Mouse (Mus musculus) heart, adult 9 months (tissue): ENCODE data around the gene Hexb.

Experiments used
- DNase-seq, 2 experiments: peaks; one replicate each; pipeline ENCODE4 v3.0.0; 2022; ENCODE audit warnings: low spot score in 2 of 2

Hexb gene

GRCm38 (mm10) chr13:97197932-97198562 lies at the start of gene Hexb:
TSS of gene Hexb (minus strand) at chr13:97198357.
- peak; percentile 96 to 97 for DNase-seq

- DNase-seq: no peak
These were observed 49.6 kb upstream of the Hexb start for GRCm38 (mm10) chr13:97247754-97248153.

DNA sequence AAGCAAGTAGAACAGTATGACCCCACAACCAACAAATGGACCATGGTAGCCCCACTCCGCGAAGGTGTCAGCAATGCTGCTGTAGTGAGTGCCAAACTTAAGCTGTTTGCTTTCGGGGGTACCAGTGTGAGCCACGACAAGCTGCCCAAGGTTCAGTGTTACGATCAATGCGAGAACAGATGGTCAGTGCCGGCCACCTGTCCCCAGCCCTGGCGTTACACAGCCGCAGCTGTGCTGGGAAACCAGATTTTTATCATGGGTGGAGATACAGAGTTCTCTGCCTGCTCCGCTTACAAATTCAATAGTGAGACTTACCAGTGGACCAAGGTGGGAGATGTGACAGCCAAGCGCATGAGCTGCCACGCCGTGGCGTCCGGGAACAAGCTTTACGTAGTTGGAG lies 48.1 kb upstream of the Hexb start:
- DNase-seq: no peak

- DNase-seq: no peak
These were observed 47.0 kb upstream of the Hexb start for GRCm38 (mm10) chr13:97245157-97245556.

DNA sequence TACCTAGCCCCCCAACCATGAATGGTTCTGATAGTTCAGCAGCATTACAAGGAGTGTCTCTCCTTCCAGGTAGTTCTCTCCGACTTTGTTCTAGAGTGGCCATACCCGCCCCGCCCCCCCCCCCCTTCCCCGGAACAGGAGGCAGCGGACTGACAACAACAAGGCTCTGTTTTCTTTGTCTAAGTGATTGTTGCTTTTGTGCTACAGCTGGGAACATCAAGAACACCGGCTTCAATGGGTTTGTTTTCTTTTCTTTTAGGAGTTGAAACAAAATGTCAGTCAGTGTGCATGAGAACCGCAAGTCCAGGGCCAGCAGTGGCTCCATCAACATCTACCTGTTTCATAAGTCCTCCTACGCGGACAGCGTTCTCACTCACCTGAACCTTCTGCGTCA lies 46.6 kb upstream of the Hexb start:
- no peak for DNase-seq

DNA sequence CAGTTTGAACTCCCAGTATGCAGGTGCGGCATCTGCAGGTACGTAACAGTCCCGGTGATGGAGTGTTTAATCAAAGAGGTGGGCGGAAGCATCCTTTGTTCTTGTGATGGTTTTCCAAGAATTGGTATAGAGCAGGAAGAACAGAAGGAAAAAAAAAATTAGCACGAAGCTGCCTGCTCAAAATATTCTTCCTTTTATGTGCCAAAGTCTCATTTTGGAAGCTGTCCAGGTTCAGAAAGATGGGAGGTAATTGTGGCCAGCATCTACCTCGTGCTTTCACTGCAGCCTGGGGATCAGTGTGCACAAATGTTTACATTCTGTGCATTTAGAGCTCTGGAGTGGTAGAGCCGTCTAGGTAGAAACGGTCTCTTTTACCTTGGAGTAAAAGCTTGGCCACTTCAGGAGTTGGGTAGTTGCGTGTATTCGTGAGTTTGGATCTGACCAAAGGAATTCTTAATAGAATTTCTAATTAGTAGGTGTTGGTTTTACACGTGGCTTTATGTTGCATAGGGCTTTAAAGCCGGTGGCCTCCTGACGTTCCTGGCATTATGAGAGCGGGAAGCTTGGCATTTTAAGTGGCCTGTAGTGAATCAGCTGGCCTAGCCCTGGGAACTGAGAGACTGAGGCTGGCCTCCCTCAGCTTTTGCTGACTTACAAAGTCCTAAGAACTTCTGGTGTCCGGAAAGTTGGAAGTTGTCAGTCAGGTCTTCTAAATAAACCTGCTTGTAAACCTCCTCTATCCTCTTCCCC lies 46.0 kb upstream of the Hexb start:
- no peak for DNase-seq

- peak in 1 of 2 experiments; percentile 28 for DNase-seq
These were observed 44.6 kb upstream of the Hexb start for GRCm38 (mm10) chr13:97242716-97243115.

- peak in 1 of 2 experiments; percentile 25 for DNase-seq
These were observed 43.7 kb upstream of the Hexb start for GRCm38 (mm10) chr13:97241787-97242280.

DNA sequence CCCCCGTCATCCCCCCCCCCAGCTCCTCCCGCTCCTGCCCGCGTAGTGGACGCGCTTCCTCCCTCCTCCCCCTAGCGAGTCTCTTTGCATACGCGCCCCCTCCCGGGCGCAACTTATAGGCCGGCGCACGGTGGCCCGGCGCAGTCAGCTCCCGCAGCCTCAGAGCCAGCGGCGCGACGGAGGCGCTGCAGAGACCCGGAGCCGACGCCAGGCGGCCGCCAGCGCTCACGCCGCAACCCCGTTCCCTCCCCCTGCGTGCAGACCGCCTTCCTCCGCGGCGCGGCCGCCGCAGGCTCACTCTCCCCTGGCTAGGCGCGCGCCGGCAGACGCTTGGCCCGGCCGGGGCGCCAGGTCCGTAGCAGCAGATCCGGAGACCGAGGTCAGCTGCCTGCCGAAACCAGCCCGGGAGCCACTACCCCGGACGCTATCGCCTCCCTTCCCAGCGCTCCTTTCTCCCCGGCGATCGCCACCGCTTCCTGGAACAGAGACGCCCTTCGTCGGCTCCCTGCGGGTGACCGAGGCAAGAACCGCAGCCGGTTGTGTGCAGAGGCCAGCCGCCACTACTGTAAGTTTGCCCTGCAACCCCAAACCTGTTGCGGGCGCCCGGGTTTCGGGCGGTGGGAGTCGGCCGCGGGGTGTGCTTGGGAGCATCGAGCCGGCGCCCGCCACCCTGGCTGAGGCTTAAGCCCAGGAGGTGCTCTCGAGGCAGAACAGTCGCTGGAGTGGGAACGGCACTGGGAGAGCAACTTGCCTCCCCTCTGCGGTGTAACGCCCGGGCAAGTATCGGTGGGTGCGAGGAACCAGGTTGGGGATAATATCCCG lies 43.0 kb upstream of the Hexb start, which contains the start of gene Enc1:
TSS of gene Enc1 (plus strand) at position 141 of the 822 bp plus-strand sequence.
- DNase-seq: peak; percentile 91 to 92

DNA sequence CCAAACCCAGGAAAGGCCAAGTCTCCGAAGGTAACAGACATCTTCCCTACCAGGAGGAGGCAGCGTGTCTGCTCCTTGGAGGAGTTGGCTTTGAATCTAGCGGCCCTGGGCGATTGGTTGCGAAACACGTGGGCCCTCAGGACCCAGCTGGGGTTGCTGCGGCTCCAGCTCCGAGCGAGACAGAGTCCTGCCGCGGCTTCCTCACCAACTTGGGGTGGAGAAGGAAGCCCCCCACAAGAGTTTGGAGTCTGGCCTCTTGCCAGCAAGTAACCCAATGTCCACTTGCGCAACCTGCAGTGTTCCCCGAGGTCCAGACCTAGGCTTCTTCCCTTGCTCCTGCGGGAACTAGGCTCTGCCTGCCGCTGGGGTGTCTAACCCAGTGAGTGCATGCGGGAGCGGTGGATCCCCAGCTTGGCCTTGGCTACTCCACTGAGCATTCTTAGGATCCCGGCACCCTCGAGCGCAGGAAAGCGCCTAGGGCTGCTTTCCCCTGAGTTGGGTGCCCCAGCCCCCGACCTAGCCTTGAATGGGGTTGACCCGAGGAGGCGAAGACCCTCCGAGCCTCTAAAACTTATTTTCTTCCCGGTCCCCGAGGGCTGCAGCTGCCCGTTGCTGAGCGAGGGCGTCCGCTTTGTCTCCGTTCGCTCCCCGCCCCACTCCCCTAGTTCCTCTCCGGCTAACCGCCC lies 42.3 kb upstream of the Hexb start:
- DNase-seq: peak; percentile 83 to 86

- DNase-seq: peak; percentile 68 to 69
These were observed 41.4 kb upstream of the Hexb start for GRCm38 (mm10) chr13:97239343-97240180.

DNA sequence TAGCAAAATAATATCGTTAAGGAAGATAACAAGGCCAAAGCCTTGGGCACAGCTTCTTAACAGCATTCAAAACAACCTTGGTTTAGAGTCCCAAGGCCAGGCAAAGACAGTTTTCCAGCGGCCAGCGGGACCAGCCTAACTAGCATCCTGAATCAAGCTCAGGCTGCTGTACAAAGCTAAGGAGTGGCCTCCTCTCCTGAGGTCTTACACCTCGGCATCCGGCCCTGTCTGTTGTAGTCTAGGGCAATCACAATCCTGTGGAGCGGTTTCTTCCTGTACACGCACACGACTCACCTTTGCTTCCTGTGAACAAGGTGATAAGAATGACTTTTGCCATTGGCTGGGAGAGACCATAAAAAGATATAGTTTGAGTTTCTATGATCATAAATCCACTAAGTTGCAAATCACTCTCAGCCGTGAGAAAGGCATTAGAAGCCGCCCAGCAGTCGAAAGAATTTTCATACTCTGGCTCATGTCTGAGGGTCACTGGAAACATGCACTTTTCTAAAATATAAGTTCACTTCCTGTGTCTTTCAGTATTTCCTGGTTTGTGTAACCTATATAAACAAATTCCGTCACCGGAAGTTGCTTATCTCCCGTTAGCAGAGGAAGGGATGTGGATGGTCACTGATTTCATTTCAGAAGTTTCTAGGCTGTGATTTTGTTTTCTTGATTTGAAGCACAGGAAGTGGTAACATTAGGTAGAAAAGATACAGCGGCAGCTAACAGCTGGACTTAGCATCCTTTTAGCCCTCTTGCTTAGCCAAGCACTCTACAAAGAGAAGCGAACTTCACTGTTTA lies 40.2 kb upstream of the Hexb start:
- DNase-seq: no peak

GRCm38 (mm10) chr13:97237700-97238099 lies 39.5 kb upstream of the Hexb start:
- DNase-seq: no peak

DNA sequence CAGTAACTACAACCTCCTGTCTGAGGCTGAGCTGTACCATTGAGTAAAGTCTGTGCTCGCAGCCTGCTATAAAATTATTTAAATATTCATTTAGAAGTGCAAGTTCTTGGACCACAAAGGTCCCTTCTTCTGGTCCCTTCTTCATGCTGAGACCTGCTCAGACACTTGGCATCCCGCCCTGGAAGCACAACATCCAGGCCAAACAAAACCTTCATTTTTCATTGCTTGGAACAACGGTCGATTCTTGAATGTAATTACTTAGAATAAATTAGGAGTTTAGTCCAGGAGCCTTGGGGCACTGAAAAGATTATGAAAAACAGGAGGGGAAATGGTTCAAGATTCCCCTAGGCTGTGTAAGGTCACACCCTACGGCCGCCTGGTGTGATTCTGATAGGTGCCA lies 37.8 kb upstream of the Hexb start:
- no peak for DNase-seq

- peak; percentile 69 to 77 for DNase-seq
These were observed 36.7 kb upstream of the Hexb start for GRCm38 (mm10) chr13:97234785-97235417.

DNA sequence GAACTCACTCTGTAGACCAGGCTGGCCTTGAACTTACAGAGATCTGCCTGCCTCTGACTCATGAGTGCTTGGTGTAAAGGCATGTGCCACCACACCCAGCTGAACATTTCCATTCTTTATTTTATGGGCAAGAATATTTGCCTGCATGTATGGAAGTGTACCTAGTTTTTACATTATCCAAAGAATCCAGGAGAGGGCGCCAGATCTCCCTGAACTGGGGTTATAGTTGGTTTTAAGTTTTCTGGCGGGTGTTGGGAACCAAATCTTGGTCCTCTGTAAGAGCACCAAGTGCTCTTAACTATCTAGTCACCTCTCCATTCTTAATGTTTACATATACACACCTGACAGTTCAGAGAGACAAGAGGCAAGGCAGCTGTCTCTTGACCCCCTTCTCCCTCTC lies 34.9 kb upstream of the Hexb start:
- DNase-seq: no peak

DNA sequence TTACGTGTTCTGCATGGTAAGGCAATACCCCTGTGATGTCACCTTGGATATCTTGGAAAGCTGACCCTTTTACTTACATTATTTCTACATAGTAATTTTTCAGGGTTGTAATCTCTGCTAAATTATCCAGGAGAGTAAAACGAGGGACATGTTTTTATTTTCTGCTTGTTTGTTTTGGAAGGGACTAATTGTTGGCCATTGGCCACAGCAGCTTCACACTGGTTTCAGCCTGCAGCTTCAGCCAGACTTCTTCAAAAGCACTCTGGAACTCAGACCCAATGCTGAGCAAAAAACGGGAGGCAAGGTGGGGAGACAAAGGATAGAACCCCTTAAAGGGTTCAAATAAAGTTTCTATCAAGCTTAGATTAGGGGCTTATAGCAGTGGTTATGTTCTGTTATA lies 31.9 kb upstream of the Hexb start:
- DNase-seq: no peak

- DNase-seq: no peak
These were observed 29.6 kb upstream of the Hexb start for GRCm38 (mm10) chr13:97227795-97228194.

GRCm38 (mm10) chr13:97225130-97225529 lies 27.0 kb upstream of the Hexb start:
- DNase-seq: no peak
